Mouse (Mus musculus) effector memory CD4-positive, alpha-beta T cell, adult 5 months (primary cell): ENCODE results near the gene Lcn6. TPM values are rescaled to one million over a fixed set of nuclear protein-coding genes. Genes with fewer than 3 reads are reported as not detected.

Source experiments
- polyA plus RNA-seq: library from polyadenylated mRNA; unstranded; fragments of 100-300 nt; shearing (Covaris generic); gene quantifications from one replicate; pipeline ENCODE4 v1.2.1, GENCODE M21; 2017

Lcn6 gene
- polyA plus RNA-seq = not detected

DNA sequence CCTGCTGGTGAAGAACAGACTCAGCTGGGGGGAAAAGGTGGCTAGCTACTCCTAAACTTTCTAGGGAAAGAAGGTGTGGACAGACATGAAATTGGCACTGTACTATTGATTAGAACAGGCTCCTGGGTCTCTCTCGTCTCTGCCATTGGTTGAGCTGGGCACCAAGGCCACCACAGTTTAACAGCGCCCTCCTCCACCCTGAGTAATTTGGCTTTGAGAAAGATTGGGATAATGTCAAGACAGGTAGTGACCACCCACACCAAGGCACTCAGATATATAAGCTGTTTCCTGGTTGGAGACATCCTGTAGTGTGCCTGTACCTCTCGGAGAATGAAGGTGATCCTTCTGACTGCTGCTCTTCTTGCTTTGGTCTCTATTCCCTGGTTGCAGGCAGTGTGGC, at the start of gene Lcn6:
TSS of gene Lcn6 (plus strand) at position 301 of the 400 bp plus-strand sequence.

DNA sequence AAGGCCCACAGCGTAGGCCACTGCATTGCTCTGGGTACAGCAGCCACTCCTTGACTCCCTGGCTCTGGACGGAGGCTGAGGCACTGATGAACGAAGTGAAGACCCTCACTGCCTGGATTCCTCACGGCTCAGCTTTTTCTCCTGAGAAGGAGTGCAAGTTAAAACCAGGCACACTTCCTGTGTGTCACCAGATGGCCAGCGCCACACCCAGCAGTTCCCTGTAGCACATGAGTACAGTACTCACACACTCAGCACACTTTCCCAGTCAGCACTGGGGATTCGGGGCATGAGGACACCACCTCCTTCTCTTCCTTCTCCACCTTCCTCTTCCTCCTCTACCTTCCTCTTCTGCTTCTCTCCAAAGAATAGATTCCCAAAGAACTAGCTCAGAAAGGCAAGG, 48.8 kb upstream of the Lcn6 start, which contains the start of gene Fcna:
TSS of gene Fcna (minus strand) at position 220 of the 400 bp plus-strand sequence.

DNA sequence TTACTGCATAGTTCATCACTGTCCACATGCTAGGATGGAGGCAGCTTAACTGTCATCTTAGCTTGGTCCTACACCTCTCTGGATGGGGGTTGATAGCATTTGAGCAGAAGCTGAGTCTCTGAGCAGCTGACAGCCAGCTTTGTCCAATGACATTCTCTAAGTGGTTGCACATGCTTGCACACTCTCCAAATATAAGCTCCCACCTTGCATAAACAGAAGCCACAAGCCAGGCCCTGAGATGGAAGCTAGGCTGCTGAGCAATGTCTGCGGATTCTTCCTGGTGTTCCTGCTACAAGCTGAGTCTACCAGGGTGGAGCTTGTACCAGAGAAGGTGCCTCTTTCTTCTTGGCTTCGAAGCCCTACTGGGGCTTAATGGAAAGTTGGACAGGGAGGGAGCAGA, 23.7 kb upstream of the Lcn6 start, which contains the start of gene Lcn8:
TSS of gene Lcn8 (plus strand) at position 219 of the 400 bp plus-strand sequence.

DNA sequence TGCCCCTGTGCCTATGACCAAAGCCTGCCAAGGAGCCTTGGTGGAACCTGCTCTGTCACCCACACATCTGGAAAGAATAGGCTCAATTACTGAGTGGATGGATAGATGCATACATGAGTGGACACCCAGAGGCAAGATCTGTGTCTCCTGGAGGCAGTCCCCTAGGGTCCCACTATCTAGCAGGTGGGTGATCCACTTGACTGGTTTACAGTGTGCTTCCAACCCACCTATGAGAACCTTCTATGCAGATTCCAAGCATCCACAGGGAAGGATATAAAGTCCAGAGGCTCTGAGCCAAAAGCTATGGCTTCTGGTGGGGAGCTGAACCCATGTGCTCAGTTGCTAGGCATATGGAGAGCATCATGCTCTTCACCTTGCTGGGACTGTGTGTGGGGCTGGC, 18.9 kb upstream of the Lcn6 start, which contains the start of gene Lcn5:
TSS of gene Lcn5 (plus strand) at position 301 of the 400 bp plus-strand sequence.

DNA sequence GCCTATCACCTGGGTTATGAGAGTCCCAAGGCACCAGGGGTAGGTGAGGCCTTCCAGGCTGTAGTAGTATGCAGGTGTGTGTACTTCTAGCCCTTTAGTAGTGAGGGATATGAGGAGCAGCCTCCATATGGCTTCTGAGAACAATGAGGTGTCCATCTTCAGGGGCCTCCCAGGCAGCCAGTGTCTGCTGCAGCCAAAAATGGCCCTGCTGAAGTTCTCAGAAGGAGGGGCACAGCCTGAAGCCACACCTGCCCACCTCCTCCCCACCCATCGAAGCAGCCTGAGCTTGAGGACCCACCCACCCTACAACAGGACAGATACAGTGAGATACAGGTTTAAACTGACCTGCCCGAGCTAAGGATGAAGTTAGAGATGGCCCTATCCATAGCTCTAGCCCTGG, 5.8 kb downstream of the Lcn6 start, which contains the start of gene Lcn10:
TSS of gene Lcn10 (plus strand) at position 301 of the 400 bp plus-strand sequence.

DNA sequence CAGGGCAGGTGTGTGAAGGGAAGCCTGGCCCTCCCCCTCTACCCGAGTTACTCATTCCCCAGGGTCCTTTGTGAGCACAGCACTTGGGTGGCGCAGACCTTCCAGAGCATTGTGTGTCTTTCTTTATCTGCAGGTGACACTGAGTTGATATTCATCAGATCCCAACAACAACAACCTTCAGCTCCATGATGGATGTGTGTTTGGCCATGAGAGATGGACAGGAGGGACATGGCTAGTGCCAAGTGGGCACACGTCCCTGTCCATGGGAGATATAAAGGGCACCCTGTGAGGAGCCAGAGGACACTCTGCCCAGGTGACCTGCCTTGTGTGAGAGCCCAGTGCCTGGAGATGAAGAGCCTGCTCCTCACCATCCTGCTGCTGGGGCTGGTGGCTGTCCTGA, 23.2 kb downstream of the Lcn6 start, which contains the start of gene Obp2a:
TSS of gene Obp2a (plus strand) at position 301 of the 400 bp plus-strand sequence.

DNA sequence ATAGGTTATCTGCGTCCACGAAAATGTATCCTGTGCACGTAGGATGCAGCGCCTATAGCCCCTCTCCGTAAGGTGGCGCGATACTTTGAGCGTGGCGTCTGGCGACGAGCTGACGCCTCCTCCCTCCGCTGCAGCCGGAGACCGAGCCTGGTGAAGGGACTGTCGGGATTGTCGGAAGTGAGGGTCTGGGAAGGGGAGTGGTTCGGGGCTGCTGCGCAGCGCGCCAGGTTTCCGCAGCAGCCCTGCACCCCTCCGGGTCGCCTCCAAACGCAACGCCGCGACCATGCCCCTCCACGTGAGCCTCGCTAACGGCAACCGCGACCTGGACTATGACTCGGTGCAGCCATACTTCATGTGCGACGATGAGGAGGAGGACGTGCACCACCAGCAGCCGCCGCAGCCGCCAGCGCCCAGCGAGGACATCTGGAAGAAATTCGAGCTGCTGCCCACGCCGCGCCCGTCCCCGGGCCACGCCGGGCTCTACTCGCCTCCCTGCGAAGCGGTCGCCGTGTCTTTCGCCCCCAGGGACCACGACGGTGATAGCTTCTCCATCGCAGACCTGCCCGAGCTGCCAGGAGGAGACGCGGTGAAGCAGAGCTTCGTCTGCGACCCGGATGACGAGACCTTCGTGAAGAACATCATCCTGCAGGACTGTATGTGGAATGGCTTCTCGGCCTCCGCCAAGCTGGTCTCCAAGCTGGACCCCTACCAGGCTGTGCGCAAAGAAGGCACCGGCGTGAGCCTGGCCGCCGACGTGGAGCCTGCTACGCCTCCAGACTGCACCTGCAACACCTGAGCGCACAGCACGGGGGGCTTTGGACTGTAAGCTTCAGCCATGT, 30.3 kb downstream of the Lcn6 start, which contains the start of gene Bmyc:
TSS of gene Bmyc (plus strand) at position 97 of the 839 bp plus-strand sequence.

Other genes starting within 250 kb of the Lcn6 start
- gene Abca2, start 248.1 kb upstream of the Lcn6 start, polyA plus RNA-seq = 58.8 TPM
- 3.2 TPM for gene Clic3, start 219.9 kb upstream of the Lcn6 start, polyA plus RNA-seq
- gene Paxx, start 215.7 kb upstream of the Lcn6 start, polyA plus RNA-seq = 57.3 TPM
- not detected for gene Ptgds, start 206.7 kb upstream of the Lcn6 start, polyA plus RNA-seq
- gene Lcn12, start 182.9 kb upstream of the Lcn6 start, polyA plus RNA-seq = not detected
- 67.4 TPM for gene Fbxw5, start 176.0 kb upstream of the Lcn6 start, polyA plus RNA-seq
- gene C8g, start 175.1 kb upstream of the Lcn6 start, polyA plus RNA-seq = 5.9 TPM
- 65.0 TPM for gene Traf2, start 129.8 kb upstream of the Lcn6 start, polyA plus RNA-seq
- gene Edf1, start 118.9 kb upstream of the Lcn6 start, polyA plus RNA-seq = 209 TPM
- 2.0 TPM for gene Mamdc4, start 101.9 kb upstream of the Lcn6 start, polyA plus RNA-seq
- gene Phpt1, start 101.6 kb upstream of the Lcn6 start, polyA plus RNA-seq = 48.3 TPM
- gene Ajm1, start 95.0 kb upstream of the Lcn6 start, polyA plus RNA-seq = not detected
- gene Rabl6, start 68.3 kb upstream of the Lcn6 start, polyA plus RNA-seq = 41.4 TPM
- not detected for gene Ccdc183, start 59.1 kb upstream of the Lcn6 start, polyA plus RNA-seq
- gene Tmem141, start 54.8 kb upstream of the Lcn6 start, polyA plus RNA-seq = 3.4 TPM
- not detected for gene Fcna, start 48.8 kb upstream of the Lcn6 start, polyA plus RNA-seq
- gene Lcn8, start 23.7 kb upstream of the Lcn6 start, polyA plus RNA-seq = not detected
- not detected for gene Lcn5, start 18.8 kb upstream of the Lcn6 start, polyA plus RNA-seq
- not detected for gene Lcn10, start 5.9 kb downstream of the Lcn6 start, polyA plus RNA-seq
- not detected for gene Obp2a, start 23.3 kb downstream of the Lcn6 start, polyA plus RNA-seq
- 21.5 TPM for gene Bmyc, start 30.0 kb downstream of the Lcn6 start, polyA plus RNA-seq
- gene Obp2b, start 60.2 kb downstream of the Lcn6 start, polyA plus RNA-seq = not detected
- gene Lcn3, start 88.8 kb downstream of the Lcn6 start, polyA plus RNA-seq = not detected
- gene Lcn11, start 100.2 kb downstream of the Lcn6 start, polyA plus RNA-seq = not detected
- gene Gm13539, start 105.5 kb downstream of the Lcn6 start, polyA plus RNA-seq = not detected
- gene Glt6d1, start 139.1 kb downstream of the Lcn6 start, polyA plus RNA-seq = not detected
- gene Lcn9, start 146.4 kb downstream of the Lcn6 start, polyA plus RNA-seq = not detected
- gene Sohlh1, start 170.5 kb downstream of the Lcn6 start, polyA plus RNA-seq = not detected
- not detected for gene Kcnt1, start 186.9 kb downstream of the Lcn6 start, polyA plus RNA-seq